Mouse (Mus musculus) urinary bladder, postnatal 14 days (tissue): ENCODE measurements at regions not wholly inside any gene's neighbourhood (a gene's known extent, or its start where the extent isn't known, plus 50 kb on each side); places are given as distances from the start of the nearest gene placed in this dataset.

ENCODE experiments used
- DNase-seq: peaks from one replicate; pipeline ENCODE4 v3.0.0; 2021; ENCODE audit warnings: low spot score

DNA sequence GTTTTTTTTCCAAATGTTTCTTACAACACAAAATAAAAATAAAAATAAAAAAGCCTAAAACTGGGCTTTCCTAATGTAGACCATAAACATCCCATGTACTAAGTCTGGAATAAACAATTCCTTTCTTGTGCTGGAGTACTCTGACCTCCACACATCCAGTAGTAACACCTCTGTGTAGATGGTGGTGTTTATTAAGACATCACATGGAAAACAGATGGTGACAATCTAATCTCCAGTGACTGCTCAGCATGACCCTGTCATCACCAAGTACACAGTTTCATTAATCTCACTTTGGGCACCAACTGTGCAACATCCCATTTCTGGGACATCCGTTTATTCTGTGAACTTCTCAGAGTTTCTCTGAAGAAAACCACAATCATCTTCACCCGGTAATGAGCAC lies 118.7 kb upstream of the Bank1 start:
- no peak for DNase-seq

DNA sequence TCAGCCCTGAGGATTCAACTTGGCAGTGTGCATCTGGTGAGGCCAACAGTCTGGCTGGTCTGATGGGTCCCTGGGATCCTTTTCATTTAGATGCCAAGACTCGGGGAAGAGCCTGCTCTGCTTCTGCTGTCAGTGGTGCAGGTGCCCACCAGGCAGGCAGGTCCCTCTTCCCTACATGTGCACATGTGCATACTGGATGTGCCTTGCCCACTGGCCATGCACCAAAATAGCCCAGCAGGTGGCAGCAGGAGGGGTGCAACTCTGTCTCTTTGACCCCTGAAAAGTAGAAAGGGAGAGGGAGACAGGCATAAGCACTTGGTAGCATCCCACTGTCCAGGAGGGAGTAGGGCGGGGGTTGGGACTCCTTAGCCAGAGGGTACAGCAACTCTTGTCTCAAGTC lies 116.2 kb upstream of the Bank1 start:
- no peak for DNase-seq

- no peak for DNase-seq
Measured at GRCm38 (mm10) chr3:136439907-136440645, 114.2 kb upstream of the Bank1 start.

GRCm38 (mm10) chr3:136439350-136439749 lies 113.5 kb upstream of the Bank1 start:
- no peak for DNase-seq

DNA sequence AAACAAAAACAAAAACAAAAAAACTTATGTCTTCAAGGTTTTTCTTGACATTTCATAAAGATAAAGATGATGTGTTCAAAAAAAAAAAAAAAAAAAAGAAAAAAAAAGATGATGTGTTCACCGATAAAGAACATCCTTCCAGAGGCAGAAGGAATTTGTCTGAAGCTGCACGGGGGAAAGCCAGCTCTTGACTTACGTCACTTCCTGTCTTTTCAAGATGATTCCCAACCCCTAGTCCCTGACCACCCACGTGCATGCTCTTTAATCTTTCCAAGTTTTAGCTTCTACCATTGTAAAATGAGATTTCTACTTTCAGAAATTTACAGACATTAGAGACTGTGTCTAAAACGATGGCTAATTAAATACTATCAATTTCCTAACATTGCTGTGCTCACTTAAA lies 108.5 kb upstream of the Bank1 start:
- DNase-seq: no peak

- no peak for DNase-seq
Measured at GRCm38 (mm10) chr3:136432072-136432471, 106.2 kb upstream of the Bank1 start.

DNA sequence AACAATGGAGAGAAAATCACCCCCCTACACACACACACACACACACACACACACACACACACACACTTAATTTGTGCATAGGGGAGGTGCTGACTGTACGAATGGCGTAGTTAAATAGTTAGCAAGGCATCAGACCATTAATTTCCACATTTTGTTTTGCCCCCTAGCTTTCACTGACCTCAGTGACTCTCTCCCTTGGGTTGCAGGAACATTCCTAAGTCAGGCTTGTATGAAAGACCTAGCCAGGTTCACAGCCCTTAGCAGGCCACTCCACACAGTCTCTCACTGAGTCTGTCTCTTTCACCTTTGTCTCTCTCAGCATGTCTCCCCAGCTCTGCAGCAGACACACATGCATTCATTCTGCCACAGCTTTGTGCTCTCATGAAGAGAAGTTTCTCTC lies 101.6 kb upstream of the Bank1 start:
- DNase-seq: no peak

DNA sequence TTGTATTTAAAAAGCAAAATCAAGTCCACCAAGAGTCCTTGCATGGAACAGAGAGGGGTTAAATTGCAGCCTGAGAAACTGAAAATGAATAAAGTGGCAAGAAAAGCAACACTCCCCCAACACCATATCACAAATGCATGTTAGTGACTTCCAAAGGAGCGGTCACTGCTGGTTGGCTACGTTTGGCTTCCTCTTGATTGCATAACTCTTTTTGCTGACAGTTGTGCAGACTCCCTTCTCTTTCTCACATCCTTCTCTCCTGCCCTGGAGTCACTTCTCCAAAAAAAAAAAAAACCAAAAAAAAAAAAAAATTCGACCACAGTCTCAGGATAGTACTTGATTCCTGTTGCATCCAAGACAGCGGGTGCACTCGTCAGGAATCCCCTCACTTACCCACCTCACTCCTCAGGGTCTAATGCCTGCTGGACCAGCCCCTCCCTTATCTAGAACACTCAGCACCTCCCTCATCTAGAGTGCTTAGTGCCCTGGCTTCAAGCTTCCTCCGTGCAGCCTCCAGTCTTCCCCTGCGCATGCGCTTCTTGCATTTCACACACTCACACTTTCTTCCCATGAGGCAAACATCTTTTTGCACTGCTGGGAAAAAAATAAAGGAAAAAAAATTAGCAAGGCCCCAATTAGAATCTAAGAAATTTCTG lies 100.8 kb upstream of the Bank1 start:
- no peak for DNase-seq

DNA sequence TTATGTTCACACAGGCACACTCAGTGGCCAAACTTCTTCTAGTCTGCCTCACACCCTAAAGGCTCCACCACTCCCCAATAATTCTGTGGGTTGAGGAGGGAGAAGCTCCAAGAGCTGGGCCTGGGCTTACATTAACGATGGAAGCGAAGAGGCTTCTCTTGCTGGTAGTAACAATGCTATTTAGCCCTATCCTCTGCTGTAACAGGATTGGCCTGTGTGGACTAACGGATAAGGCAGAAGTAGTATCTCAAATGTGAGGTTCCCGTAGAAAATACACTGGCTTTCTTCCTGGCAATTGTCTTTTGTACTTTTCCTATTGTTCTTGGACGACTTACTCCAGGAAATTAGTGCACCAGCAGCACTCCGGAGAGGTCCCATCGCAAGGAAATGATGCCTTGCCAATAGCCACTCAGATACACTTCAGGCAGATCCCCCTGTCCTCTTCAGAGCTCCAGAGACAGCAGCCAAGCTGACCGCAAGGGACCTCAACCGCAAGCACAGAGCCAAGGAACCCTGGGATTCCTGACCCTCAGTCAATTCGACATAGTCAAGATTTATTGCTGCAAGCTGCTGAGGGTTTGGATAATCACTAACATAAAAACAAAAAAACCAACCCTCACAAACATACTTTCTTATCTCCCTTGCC lies 96.2 kb upstream of the Bank1 start:
- peak; percentile 8 for DNase-seq

GRCm38 (mm10) chr3:136405606-136406005 lies 79.7 kb upstream of the Bank1 start:
- no peak for DNase-seq

- DNase-seq: no peak
Measured at GRCm38 (mm10) chr3:136383282-136383681, 57.4 kb upstream of the Bank1 start.

GRCm38 (mm10) chr3:136380644-136381043 lies 54.8 kb upstream of the Bank1 start:
- no peak for DNase-seq

DNA sequence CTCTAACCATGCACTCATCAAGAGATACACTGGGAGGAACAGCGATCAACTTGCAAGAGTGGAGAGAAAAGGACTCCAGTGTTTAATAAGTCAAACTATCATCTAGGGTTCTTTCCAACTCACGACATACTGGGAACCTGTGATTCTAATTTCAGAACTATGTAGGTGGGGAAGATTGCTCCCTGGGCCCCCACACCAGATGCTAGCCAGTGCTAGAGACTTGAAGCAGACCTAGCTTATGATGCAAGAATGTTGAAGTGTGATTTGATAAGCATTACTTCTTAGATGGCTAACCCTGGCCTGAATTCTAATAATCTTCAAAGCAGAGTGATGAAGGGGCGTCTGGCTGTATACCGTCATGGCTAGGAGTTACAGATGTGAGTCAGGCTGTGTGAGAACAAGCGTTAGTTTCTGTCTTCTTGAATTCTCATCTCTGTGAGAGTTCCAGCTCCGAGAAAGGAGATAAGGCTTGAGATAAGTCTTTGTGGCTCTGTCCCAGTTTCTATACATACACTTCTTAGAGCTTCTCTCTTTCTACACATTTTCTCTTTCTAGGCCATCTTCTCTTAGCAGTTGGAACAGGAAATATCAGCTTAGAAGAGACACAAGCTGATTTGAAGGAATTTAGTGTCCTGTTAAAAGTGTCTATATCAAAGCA lies 54.0 kb upstream of the Bank1 start:
- DNase-seq: no peak

DNA sequence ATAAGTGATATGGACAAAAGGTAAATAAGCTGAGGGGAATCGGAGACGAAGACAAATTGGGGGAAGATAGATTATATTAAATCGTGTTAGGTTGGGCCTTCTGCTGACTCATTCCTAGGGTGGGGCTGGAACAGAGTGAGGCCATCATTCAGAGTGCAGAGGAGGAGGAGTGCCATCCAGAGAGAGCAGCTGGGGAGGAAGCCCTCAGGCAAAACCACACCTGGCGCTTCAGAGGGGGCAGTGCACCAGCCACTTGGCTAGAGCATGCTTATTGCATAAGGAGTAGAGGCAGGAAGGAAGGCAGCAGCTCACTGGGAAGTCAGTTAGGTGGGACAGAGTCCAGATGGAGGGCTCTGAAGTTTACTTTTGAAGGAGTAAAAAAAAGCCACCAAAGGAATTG lies 51.0 kb upstream of the Bank1 start:
- no peak for DNase-seq
